Mouse (Mus musculus): ENCODE data around the gene Casd1.
"Not testable (repeated sequence)": the region's sequence is repeated elsewhere in the genome, so short reads cannot be mapped to it uniquely, and the experiment has no call there.

Gene Casd1

GRCm38 (mm10) chr6:4617911-4618310 lies 17.3 kb downstream of the Casd1 start:
- peak; percentile 16 to 31 for DNase-seq

GRCm38 (mm10) chr6:4631464-4631863 lies 30.8 kb downstream of the Casd1 start:
- no peak for DNase-seq

- DNase-seq, result no peak
Measured at GRCm38 (mm10) chr6:4633189-4633588, 32.5 kb downstream of the Casd1 start.

GRCm38 (mm10) chr6:4634804-4635203 lies 34.2 kb downstream of the Casd1 start:
- DNase-seq, result no peak

GRCm38 (mm10) chr6:4642068-4642467 lies 41.4 kb downstream of the Casd1 start:
- no peak for DNase-seq

GRCm38 (mm10) chr6:4647351-4647750 lies 46.7 kb downstream of the Casd1 start:
- DNase-seq, result no peak

- no peak for DNase-seq
Measured at GRCm38 (mm10) chr6:4652596-4653134, 52.0 kb downstream of the Casd1 start.

GRCm38 (mm10) chr6:4653741-4654140 lies 53.1 kb downstream of the Casd1 start:
- not testable (repeated sequence) for DNase-seq

- no peak for DNase-seq
Measured at GRCm38 (mm10) chr6:4655466-4655865, 54.8 kb downstream of the Casd1 start.

- no peak for DNase-seq
Measured at GRCm38 (mm10) chr6:4655924-4656323, 55.3 kb downstream of the Casd1 start.

GRCm38 (mm10) chr6:4658861-4659260 lies 58.2 kb downstream of the Casd1 start:
- DNase-seq, result no peak

- DNase-seq, result no peak
Measured at GRCm38 (mm10) chr6:4663516-4663915, 62.9 kb downstream of the Casd1 start.

GRCm38 (mm10) chr6:4664313-4664712 lies 63.7 kb downstream of the Casd1 start:
- DNase-seq, result no peak

GRCm38 (mm10) chr6:4665154-4665553 lies 64.5 kb downstream of the Casd1 start:
- no peak for DNase-seq

- no peak for DNase-seq
Measured at GRCm38 (mm10) chr6:4677356-4677761, 76.7 kb downstream of the Casd1 start.

GRCm38 (mm10) chr6:4679981-4680380 lies 79.3 kb downstream of the Casd1 start:
- DNase-seq, result no peak

GRCm38 (mm10) chr6:4680576-4680975 lies 79.9 kb downstream of the Casd1 start:
- DNase-seq, result no peak

- peak; percentile 6 to 13 for DNase-seq
Measured at GRCm38 (mm10) chr6:4684706-4685340, 84.2 kb downstream of the Casd1 start.

GRCm38 (mm10) chr6:4690438-4690837 lies 89.8 kb downstream of the Casd1 start:
- no peak for DNase-seq

Measured in kidney, postnatal 4 days (tissue).